Mouse (Mus musculus) gastrocnemius, adult 2 months (tissue): ENCODE data around the gene Naa16. TPM values are rescaled to one million over a fixed set of nuclear protein-coding genes. Genes with fewer than 3 reads are reported as not detected.
A peak's percentile ranks its signal among the peaks of the same experiment; 100 is the strongest.

ENCODE experiments used
- DNase-seq: peaks from one replicate; pipeline ENCODE4 v3.0.0; 2022
- H3K27ac ChIP-seq: fragments of 200-600 bp; 2 replicates; pipeline ENCODE4 v1.8.1; 2022; ENCODE audit warnings: mild to moderate bottlenecking
- H3K4me3 ChIP-seq: fragments of 200-600 bp; 2 replicates; pipeline ENCODE4 v1.8.1; 2022; ENCODE audit warnings: mild to moderate bottlenecking, moderate library complexity
- CTCF ChIP-seq: fragments of 200-600 bp; IDR thresholded peaks from 2 replicates; pipeline ENCODE4 v1.8.1; 2022; ENCODE audit warnings: antibody characterized with exemption, mild to moderate bottlenecking, moderate library complexity
- intact Hi-C: fragments of 180-260 bp; cut with DNase I; formaldehyde crosslinking; loops from one replicate; pipeline ENCODE4 v1.15.1; 2025
- total RNA-seq, 2 experiments: library from RNA; stranded (reverse); gene quantifications; 2 replicates each; pipeline ENCODE4 v1.2.3; 2021

Gene Naa16
- total RNA-seq, 2 experiments from 2014 or later, result 22.3 to 22.9 TPM

DNA sequence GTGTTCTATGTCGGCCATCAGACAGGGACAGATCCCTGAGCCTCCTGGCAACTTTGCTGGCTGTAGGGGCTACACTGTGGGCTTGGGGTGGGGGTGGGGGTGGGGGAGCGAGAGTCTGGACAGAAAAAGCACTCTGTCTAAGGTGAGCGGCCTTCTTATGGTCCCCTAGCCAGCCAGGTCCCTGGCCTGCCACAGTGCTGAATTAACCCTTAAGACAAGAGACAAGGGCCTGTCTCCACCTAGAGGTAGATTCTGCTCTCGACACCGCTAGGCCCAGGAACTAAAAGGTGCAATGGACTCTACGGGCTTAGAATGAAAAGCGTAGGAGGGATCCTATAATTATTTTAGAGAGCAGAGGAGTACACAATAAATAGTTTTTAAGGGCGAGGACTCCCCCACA lies 69.4 kb downstream of the Naa16 start:
- peak; percentile 66 for TF ChIP-seq CTCF
- intact Hi-C loops, result no loop called here
- Histone ChIP-seq H3K27ac (peak overlapping the region; percentile 79), H3K4me3 (peak overlapping the region; percentile 61)
- peak; percentile 37 for DNase-seq

DNA sequence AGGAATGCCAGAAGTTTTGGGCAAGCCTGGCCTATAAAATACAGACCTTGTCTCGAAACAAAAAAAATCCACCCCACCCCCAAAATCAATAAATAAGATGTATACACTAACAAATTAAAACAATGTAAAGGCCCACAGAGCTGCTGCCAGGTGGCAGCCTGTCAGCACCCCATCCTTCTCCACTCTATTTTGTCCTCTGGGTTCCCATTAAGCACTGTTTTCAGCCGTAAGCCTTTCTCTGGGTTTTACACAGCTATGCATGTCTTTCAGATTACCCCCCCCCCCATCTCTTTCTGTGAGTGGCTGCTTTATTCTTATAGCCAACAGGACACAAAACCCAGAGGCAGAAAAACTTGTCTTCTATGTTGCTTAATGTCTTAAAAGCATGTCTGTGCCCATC lies 73.0 kb downstream of the Naa16 start:
- intact Hi-C loops, result no loop called here
- Histone ChIP-seq H3K4me3 (no peak overlapping the region), H3K27ac (no peak overlapping the region)
- no peak for TF ChIP-seq CTCF
- no peak for DNase-seq

DNA sequence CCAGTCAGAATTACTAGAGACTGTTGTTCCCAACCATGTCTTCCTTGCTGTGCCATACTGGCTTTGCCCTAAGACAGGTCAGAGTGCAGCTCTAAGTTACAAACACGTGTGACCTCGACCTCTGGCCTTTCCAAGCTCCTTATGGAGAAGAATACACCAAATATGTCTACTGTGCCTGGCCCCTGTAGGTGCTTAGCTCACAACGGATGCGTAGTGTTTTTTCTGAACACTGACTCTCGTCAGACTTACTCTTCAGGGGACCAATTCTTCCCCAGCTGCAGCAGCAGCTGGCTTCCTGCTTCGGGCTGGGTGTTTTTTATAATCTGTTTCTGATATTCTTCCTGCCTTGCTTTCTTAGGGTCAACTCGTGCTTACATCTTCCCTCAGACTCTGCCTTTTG lies 74.7 kb downstream of the Naa16 start:
- intact Hi-C loops, result no loop called here
- no peak for TF ChIP-seq CTCF
- no peak overlapping the region for H3K27ac ChIP-seq
- H3K4me3 ChIP-seq, result no peak overlapping the region
- no peak for DNase-seq

DNA sequence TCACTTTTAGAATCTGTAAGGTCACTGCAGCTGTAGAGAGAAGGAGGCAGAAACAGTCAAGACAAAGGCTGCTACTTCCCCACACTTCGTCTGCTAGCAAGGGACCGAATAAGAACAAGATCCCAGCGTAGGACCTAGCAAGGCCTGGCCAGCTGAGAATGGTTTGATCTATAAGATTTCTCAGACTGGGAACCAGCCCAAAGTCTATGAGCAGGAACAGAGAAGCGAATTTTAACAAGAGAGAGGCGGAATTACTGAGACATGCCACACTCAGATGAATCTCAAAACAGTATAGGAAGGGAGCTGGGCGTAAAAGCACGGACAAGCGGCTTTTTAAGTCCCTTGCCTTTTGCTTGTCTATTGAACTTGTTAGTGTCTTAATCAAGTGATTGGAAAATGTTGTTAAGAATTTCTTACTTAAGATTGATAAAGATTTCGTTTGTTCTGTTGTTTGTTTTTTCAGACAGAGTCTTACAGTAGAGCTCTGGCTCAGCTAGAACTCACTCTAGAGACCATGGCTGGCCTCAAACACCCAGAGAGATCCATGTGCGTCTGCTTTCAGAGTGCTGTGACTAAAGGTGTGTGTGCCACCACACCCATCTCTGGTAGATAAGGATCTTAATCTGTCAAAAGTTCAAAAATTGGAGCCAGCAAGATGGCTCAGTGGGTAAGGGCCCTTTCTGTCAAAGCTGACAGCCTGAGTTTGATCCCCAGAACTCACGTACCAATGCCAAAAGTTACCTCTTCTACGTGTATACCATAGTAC lies 76.2 kb downstream of the Naa16 start:
- intact Hi-C loops, result no loop called here
- TF ChIP-seq CTCF, result no peak
- Histone ChIP-seq H3K4me3 (no peak overlapping the region), H3K27ac (no peak overlapping the region)
- DNase-seq, result no peak

DNA sequence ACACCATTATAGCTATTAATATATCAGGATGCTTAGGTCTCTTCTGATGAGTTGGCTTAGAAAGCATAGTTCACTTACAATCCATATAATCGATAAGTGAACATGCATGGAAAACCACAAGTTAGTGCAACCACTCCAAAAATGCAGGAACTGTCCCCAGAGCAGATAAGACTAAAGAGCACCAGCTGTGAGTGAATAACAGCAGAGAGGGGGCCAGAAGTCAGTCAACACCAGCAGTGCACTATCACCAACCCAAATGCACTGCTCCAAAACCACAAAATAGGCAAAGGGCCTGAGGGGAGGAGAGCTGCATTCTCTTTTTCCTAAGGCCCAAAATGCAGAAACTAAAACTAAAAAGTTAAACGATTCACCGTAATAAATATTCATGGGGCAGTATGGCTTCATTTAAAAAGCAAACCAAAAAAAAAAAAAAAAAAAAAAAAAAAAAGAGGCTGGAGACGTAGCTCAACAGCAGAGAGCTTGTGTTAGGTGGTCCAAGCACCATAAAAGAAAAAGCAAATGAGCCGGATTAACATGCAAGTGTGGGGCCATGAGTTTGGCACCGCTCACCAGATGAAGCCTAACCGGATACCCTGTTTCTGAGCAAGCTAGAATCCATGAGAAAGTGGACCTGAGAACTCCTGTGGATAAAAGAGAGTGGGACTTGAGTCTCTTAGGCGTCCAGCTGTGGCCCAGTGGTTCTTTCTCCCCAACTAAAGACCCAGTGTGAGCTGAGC lies 77.0 kb downstream of the Naa16 start:
- TF ChIP-seq CTCF, result no peak
- Histone ChIP-seq H3K27ac (no peak overlapping the region), H3K4me3 (no peak overlapping the region)
- intact Hi-C loops, result no loop called here
- no peak for DNase-seq

DNA sequence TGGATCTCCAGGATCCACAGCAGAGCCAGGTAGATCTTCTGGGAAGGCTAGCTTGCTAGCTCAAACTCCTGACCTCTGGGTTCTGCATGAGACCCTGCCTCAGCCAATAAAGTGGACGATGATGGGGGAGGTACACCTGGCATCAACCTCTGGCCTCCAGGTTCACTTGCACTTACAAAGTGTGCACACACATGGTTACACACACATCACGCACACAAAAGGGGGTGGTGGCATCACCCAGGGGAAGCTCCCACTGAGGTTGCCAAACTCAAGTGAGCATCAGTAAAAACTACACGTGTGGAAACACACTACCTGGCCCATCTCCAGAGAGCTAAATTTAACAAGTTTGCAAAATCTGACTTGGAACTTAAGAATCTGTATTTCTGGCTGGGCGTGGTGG lies 77.9 kb downstream of the Naa16 start:
- intact Hi-C loops, result no loop called here
- no peak overlapping the region for H3K27ac ChIP-seq
- no peak for DNase-seq
- H3K4me3 ChIP-seq, result no peak overlapping the region
- no peak for TF ChIP-seq CTCF

DNA sequence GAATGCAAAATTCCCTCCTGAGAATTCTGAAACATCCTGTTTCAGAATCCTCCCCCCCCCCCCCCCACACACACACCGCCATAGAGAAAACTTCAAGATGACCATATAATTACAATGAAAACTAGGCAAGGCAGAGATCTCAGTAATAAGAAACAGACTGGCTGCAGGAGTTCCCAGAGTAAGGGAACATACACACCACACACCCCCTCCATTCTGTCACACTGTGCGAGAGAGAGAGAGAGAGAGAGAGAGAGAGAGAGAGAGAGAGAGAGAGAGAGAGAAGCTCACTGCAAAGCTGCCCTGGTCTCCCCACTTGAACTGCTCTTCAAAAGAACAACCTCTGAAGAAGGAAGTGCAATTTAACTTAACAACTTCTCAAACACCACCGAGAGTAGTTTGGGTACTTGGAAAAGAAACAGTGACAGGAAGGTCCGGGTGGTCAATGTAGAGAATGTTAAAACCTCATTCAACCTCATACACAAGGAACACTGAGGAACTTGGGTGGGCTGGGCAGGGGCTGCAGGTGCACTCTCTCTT lies 78.6 kb downstream of the Naa16 start:
- no peak for TF ChIP-seq CTCF
- no peak for DNase-seq
- intact Hi-C loops, result no loop called here
- Histone ChIP-seq H3K4me3 (no peak overlapping the region), H3K27ac (no peak overlapping the region)

DNA sequence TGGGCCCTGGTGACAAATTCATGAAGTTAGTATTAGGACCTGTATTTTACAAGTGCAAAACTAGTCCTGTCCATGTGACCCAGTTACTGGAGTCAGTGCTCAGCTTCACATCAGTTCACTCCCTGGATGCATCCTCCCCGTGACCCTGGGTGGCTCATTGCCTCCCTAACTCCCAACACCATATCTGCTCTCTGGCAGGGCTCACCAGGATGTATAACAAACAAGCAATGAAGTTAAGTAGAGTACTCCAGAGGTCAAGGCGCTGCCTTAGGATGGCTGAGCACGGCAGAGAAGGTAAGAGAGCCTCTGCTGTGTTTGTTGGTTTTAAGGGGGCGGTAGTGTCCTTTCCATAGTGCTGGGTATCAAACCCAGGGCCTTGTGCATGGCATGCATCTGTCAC lies 81.5 kb downstream of the Naa16 start:
- TF ChIP-seq CTCF, result no peak
- intact Hi-C loops, result no loop called here
- H3K27ac ChIP-seq, result no peak overlapping the region

DNA sequence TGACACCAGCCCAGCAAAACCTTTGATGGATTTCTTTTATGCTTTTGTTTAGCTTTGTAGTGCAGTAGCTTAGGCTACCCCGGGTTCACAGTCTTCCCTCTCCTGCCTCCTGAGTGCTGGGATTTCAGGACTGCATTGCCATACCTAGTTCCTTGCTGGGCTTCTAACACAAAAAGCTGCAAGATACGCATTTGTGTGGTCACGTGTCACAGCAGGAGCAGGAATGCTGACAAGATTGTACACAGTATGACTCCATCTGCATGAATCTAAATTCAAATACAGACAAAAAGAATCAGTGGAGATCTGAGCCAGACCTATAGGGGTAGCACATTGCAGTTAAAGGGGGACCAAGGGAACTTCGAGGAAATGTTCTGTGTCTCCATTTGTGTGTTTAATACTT lies 82.2 kb downstream of the Naa16 start:
- Histone ChIP-seq H3K4me3 (no peak overlapping the region), H3K27ac (no peak overlapping the region)
- no peak for TF ChIP-seq CTCF
- no peak for DNase-seq
- intact Hi-C loops, result no loop called here

More for the DNA sequence above, 81.5 kb downstream of the Naa16 start:
- H3K4me3 ChIP-seq, result no peak overlapping the region
- DNase-seq, result no peak

DNA sequence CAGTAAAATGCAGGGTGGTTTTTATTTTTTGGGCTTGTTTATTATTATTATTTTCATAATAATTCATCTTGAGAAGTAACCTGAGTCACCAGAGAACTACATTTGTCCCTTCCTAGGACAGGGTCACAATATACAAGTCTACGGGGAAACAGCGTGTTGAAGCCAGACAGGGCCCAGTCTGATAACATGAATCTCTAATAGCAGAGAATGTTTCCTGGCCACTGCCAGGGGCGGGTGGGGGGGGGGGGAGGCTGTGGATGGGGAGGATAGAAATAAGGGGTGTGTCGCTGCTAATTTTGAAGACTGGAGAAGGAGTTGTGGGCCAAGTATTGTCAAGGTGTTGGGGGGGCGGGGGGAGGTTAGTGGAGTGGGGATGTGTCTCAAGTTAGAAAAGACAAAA lies 82.7 kb downstream of the Naa16 start:
- TF ChIP-seq CTCF, result no peak
- intact Hi-C loops, result no loop called here
- H3K27ac ChIP-seq, result no peak overlapping the region
- H3K4me3 ChIP-seq, result no peak overlapping the region
- DNase-seq, result no peak

DNA sequence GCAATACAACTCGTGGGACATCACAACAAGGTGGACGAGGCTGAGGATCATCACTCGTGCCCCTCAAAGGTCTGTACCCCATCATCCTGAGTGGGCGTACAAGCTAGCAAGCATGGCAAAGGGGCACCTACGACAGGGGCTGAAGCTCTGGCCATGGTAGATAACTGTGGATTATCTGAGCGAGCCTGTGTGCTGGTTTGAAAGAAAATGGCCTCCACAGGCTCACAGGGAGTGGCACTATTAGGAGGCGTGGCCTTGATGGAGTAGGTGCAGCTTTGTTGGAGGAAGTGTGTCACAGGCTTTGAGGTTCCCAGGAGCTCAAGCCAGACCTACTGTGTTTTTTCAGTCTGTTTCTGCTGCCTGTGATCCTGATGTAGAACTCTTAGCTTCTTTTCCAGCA lies 83.4 kb downstream of the Naa16 start:
- Histone ChIP-seq H3K4me3 (no peak overlapping the region), H3K27ac (no peak overlapping the region)
- intact Hi-C loops, result no loop called here
- TF ChIP-seq CTCF, result no peak
- no peak for DNase-seq

DNA sequence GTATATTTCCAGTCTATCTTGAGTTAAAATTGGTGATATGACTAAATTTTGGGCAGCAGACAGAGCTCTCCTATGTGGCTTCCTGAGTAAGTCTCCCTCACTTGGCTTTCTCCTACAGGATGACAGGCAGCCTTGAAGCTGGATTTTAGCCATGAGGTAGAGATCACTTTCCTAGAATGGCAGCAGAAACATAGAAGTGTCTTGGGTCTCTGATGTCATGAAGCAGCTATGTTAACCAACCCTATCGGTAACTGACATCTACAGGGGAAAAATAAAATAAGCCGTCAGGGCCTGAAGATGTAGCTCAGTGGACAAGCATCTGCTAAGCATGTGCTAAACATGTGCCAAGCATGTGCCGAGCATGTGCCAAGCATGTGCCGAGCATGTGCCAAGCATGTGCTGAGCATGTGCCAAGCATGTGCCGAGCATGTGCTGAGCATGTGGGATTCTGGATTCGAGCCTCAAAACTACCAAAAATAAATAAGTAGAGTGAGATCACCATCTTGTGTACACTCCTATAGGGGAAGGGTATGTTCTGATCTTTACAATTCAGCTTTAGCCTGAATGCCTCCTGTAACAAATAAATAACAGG lies 85.6 kb downstream of the Naa16 start:
- intact Hi-C loops, result loop anchor here (5.0 kb wide), 1 partner anchor 123 kb away; no protein-coding TSS in a partner anchor
- no peak overlapping the region for H3K4me3 ChIP-seq
- peak; percentile 44 for DNase-seq
- no peak for TF ChIP-seq CTCF
- peak overlapping the region; percentile 66 for H3K27ac ChIP-seq

DNA sequence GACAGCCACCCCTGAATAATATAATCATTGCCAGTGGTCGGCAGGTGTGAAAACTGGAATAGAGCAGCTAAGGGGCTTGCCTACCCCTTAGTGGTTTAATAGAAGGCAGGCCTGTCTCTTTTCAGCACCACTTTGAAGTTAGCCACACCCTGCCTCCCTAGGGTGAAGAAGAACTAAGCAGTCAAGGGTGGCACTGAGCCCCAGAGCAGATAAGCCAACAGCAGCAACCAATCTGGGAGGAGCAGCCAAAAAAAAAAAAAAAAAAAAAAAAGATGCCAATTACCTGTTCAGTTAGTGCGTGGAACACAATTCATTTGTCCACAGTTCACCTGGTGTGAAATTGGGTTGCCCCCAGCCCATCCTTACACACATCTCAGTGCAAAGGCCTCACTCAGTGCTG lies 87.4 kb downstream of the Naa16 start:
- Histone ChIP-seq H3K27ac (no peak overlapping the region), H3K4me3 (no peak overlapping the region)
- TF ChIP-seq CTCF, result no peak
- intact Hi-C loops, result loop anchor here (5.0 kb wide), 1 partner anchor 121 kb away; no protein-coding TSS in a partner anchor
- DNase-seq, result no peak
